Mouse (Mus musculus) megakaryocyte, embryonic 14.5 days (primary cell): ENCODE measurements around the gene Slc46a1. TPM values are rescaled to one million over a fixed set of nuclear protein-coding genes. Genes with fewer than 3 reads are reported as not detected.
A peak's percentile ranks its signal among the peaks of the same experiment; 100 is the strongest.

Source experiments
- H3K27me3 ChIP-seq: replicated peaks from 2 replicates; pipeline ENCODE3; 2012; ENCODE audit warnings: inconsistent platforms
- H3K36me3 ChIP-seq: replicated peaks from 2 replicates; pipeline ENCODE3; 2012; ENCODE audit warnings: low read length, inconsistent platforms, mixed read lengths
- H3K4me1 ChIP-seq: 2 replicates; pipeline ENCODE4 v1.6.1; 2012; ENCODE audit warnings: inconsistent platforms
- H3K4me3 ChIP-seq: replicated peaks from 2 replicates; pipeline ENCODE3; 2012; ENCODE audit warnings: moderate library complexity, mild to moderate bottlenecking, inconsistent platforms
- H3K9me3 ChIP-seq: 2 replicates; pipeline ENCODE4 v1.6.1; 2012; ENCODE audit warnings: inconsistent platforms
- FLI1 ChIP-seq: IDR thresholded peaks from 2 replicates; pipeline ENCODE4 v1.6.1; 2012; ENCODE audit warnings: low read length, inconsistent platforms, mixed read lengths
- GATA1 ChIP-seq: IDR thresholded peaks from 3 replicates; pipeline ENCODE4 v1.6.1; 2012; ENCODE audit warnings: mixed read lengths, low read length, inconsistent platforms, borderline replicate concordance
- polyA plus RNA-seq: library from polyadenylated mRNA; stranded (reverse); fragments of >175 nt; gene quantifications from 2 replicates; pipeline ENCODE4 v1.2.3, GENCODE M21; 2012; ENCODE audit warnings: low replicate concordance; ENCODE audit not compliant: insufficient read depth

Gene Slc46a1
- polyA plus RNA-seq, 1 experiment, result 0.18 TPM

DNA sequence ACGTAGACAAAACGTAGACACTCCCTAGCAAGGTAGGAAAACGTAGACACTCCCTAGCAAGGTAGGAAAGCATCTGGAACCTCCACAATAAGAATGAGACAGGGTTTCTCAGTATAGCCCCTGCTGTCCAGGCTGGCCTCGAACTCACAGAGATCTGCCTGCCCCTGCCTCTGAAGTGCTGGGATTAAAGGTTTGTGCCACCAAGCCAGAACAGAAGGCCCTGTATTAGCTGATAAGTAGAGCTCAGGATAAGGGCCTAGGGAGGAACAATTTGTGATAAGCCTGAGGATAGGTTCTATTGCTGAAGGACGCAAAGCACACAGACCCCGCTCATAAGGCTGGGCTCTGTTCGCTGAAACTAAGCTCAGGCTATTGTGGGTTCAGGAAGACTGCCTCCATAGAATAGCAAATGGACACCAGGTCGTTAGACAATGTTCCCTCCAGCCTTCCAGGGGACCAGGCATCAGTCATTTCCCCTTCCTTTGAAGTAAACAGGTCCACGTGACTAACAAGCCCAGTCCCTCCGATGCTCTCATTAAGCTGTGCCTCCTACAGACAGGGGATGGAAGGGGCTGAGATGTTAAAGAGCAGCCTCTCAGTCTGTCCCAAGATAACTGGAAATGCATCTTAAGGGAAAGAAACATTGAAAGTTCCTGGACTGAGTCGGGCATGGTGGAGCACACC, 35.2 kb upstream of the Slc46a1 start:
- Histone ChIP-seq H3K4me1 (peaks cover under 1% of the 10 kb centered on the region; the same call in 1 of the 2 replicates), H3K4me3 (no peak overlapping the region), H3K9me3 (peaks cover 4% of the 10 kb centered on the region; the same call in 1 of the 2 replicates), H3K36me3 (no peaks in the 10 kb centered on the region), H3K27me3 (peaks cover 61% of the 10 kb centered on the region)
- TF ChIP-seq FLI1 (no peak), GATA1 (no peak)

DNA sequence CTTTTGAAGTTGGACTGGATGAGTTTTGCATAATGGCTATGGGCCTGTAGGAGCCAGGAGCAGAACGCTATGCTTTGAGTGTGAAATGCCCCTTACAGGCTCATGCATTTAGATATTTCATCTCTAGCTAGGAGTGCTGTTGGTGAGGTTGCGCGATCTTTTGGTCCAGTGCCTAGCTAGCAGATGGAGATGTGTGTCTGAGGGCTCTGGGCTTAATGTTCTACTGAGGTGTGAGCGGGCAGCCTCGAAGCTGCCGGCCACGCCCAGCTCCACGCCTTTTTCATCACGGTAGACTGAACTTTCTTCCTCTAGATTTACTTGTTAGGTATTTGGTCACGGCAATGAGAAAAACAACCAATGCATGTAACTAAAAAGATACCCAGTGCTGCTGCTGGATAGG, 34.3 kb upstream of the Slc46a1 start:
- no peaks in the 10 kb centered on the region for H3K36me3 ChIP-seq
- TF ChIP-seq GATA1, result no peak
- TF ChIP-seq FLI1, result no peak
- H3K4me1 ChIP-seq, result peaks cover 9% of the 10 kb centered on the region
- peaks cover 4% of the 10 kb centered on the region; the same call in 1 of the 2 replicates for H3K9me3 ChIP-seq
- H3K27me3 ChIP-seq, result peaks cover 60% of the 10 kb centered on the region
- H3K4me3 ChIP-seq, result no peak overlapping the region

DNA sequence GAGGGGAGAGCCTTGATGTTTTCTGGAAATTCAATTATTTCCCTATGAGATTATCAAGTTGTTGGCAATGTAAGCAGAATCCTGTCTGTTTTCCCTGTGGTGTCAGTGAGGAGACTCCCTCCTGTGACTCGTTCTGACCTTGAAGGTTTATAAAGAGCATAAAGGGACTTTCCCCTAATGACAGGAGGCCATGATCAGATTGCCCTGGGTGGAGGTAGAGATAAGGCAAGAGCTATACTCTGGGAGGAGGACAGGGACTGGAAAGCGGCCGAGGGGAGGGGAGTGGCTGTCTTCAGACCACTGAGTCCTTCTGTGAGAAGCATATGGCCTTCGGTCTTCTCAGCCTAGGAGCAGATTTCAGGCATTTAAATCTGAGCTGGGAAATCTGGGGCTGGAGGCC, 31.4 kb upstream of the Slc46a1 start:
- Histone ChIP-seq H3K9me3 (no peaks in the 10 kb centered on the region), H3K36me3 (no peaks in the 10 kb centered on the region), H3K4me1 (peaks cover 9% of the 10 kb centered on the region), H3K4me3 (no peak overlapping the region), H3K27me3 (peaks cover 59% of the 10 kb centered on the region)
- TF ChIP-seq GATA1 (no peak), FLI1 (no peak)

GRCm38 (mm10) chr11:78435776-78436349, 29.6 kb upstream of the Slc46a1 start:
- Histone ChIP-seq H3K9me3 (no peaks in the 10 kb centered on the region), H3K27me3 (peaks cover 58% of the 10 kb centered on the region), H3K4me1 (peaks cover 9% of the 10 kb centered on the region), H3K4me3 (no peak overlapping the region), H3K36me3 (no peaks in the 10 kb centered on the region)
- TF ChIP-seq GATA1, result no peak
- TF ChIP-seq FLI1, result no peak

DNA sequence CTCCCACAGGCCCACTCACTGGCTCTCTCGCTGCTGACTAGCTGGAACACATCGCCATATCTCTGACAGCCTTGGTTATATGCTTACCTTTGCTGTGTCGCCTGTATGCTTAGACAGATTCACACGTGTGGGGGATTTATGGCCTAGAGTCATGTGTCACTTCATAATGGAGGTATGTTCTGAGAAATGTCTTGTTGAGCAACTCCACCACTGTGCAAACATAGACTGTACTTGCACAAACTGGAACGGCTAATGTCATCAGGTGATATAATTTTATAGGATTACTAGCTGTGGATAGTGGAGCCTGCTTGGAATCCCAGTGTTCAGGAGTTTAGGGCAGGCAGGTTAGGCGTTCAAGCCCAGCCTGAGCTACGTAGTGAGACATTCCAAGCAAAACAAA, 28.3 kb upstream of the Slc46a1 start:
- H3K36me3 ChIP-seq, result no peaks in the 10 kb centered on the region
- H3K9me3 ChIP-seq, result no peaks in the 10 kb centered on the region
- peaks cover 9% of the 10 kb centered on the region for H3K4me1 ChIP-seq
- TF ChIP-seq GATA1 (no peak), FLI1 (no peak)
- no peak overlapping the region for H3K4me3 ChIP-seq
- H3K27me3 ChIP-seq, result peaks cover 62% of the 10 kb centered on the region

DNA sequence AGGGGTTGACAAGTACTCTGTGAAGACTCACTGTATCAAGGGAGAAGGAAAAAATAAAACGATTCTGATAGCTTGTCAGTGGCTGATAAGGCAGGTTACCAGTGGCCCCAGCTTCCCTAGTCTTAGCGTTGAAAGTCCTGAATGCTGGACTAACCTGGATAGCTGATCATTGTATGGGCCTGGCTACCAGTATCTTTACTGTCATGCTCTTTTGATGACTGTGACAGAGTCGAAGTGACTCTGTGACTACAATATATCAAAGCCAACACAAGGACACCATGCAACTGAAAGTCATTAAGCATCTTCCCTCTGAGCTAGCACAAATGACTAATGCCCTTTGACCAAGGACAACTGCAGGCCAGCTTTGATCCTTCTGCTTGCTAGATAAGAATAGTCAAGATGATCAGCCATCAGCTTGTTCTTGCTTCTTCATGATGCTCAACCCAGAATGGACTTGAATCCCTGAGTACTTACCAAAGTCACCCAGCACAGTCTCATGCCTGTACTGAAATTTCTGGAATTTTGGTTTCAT, 27.0 kb upstream of the Slc46a1 start:
- H3K9me3 ChIP-seq, result no peaks in the 10 kb centered on the region
- TF ChIP-seq GATA1 (no peak), FLI1 (no peak)
- no peaks in the 10 kb centered on the region for H3K36me3 ChIP-seq
- H3K27me3 ChIP-seq, result peaks cover 60% of the 10 kb centered on the region
- H3K4me3 ChIP-seq, result no peak overlapping the region
- peaks cover 9% of the 10 kb centered on the region for H3K4me1 ChIP-seq

DNA sequence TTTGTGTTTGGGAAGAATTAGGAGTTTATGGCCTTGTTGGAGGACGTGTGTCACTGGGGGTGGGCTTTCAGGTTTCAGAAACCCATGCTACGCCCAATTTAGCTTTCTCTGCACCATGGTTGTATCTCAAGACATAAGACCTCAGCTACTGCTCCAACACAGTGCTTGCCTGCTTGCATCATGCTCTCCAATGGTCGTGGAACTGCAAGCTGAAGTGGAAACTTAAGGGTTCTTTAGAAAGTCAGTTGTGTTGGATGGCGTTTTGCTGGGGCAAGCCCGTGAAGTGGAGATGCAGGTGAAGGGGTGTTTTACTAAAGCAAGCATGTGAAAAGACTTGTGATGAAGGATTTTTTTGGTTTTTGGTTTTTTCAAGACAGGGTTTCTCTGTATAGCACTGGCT, 22.4 kb upstream of the Slc46a1 start:
- TF ChIP-seq GATA1 (no peak), FLI1 (no peak)
- Histone ChIP-seq H3K4me3 (no peak overlapping the region), H3K9me3 (no peaks in the 10 kb centered on the region), H3K4me1 (peaks cover 9% of the 10 kb centered on the region), H3K27me3 (peaks cover 36% of the 10 kb centered on the region), H3K36me3 (no peaks in the 10 kb centered on the region)

DNA sequence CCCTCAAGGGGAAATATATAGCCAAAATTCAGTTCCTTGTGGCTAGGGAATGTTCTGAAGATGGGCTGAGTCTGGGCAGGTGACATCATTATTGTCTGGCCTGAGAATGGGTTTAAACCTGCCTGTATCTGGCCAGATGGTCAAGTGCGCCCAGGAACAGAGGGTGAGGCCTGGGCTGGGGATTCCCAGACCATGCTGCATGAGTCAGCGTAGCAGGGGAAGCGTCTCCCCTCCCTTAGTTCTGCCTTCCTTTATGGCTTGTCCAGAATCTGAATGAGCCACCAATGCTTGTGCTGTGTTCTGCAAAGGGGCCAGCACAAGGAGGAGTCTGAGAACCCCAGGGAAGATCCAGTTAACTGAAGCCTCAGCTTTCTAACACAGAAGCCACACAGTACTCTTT, 18.3 kb upstream of the Slc46a1 start:
- peaks cover 38% of the 10 kb centered on the region for H3K27me3 ChIP-seq
- H3K36me3 ChIP-seq, result no peaks in the 10 kb centered on the region
- TF ChIP-seq FLI1 (no peak), GATA1 (no peak)
- no peaks in the 10 kb centered on the region for H3K9me3 ChIP-seq
- peak overlapping the region; percentile 31 for H3K4me3 ChIP-seq
- peaks cover 13% of the 10 kb centered on the region for H3K4me1 ChIP-seq

- no peaks in the 10 kb centered on the region for H3K9me3 ChIP-seq
- TF ChIP-seq GATA1, result no peak
- no peak for TF ChIP-seq FLI1
- H3K27me3 ChIP-seq, result peaks cover 41% of the 10 kb centered on the region
- peaks cover 17% of the 10 kb centered on the region for H3K4me1 ChIP-seq
- no peaks in the 10 kb centered on the region for H3K36me3 ChIP-seq
- no peak overlapping the region for H3K4me3 ChIP-seq
These were observed 17.3 kb upstream of the Slc46a1 start for GRCm38 (mm10) chr11:78448242-78448641.

DNA sequence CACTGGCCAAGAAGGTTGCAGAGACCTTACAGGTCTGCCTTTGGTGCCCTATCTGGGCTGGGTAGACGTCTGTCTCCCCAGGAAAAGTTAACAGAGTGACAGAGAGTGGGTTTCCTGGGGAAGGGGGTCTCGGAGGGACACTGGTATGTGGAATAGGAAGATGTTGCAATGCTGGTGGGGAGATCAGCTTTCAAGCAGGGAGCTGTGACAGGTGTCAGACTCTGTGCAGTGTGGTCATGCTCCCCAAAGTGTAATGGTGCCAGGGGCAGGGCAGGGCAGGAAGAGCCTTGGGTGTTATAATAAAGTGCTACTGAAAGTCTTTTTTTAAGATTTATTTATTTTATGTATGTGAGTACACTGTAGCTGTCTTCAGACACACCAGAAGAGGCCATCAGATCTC, 15.2 kb upstream of the Slc46a1 start:
- H3K4me1 ChIP-seq, result peaks cover 22% of the 10 kb centered on the region
- TF ChIP-seq GATA1 (no peak), FLI1 (no peak)
- H3K27me3 ChIP-seq, result peaks cover 33% of the 10 kb centered on the region
- H3K9me3 ChIP-seq, result no peaks in the 10 kb centered on the region
- no peak overlapping the region for H3K4me3 ChIP-seq
- H3K36me3 ChIP-seq, result no peaks in the 10 kb centered on the region
